Mouse (Mus musculus): ENCODE measurements around the gene Ireb2. TPM values are rescaled to one million over a fixed set of nuclear protein-coding genes. Genes with fewer than 3 reads are reported as not detected.
"Not testable (repeated sequence)": the region's sequence is repeated elsewhere in the genome, so short reads cannot be mapped to it uniquely, and the experiment has no call there.

Ireb2 gene
- polyA plus RNA-seq (2015; fragmentation: Nextera tagmentation; extraction: Ambion mirVana), result 17.7 and 19.6 TPM in 2 replicates

GRCm38 (mm10) chr9:54863363-54864281 is at the start of gene Ireb2:
Gene Ireb2, plus strand, starts transcription at chr9:54863789.
- WGBS, result under 1% methylated on average over 72 of the region's 72 CpGs
- peak within 1 kb of the TSS; percentile 67 for H3K4me2 ChIP-seq (replicated peaks; ENCODE audit: low read depth)
- peaks cover 10% of the 10 kb centered on the region for H3K36me3 ChIP-seq (ENCODE audit: control insufficient read depth, insufficient read depth)
- H3K27ac ChIP-seq (ENCODE audit: low read depth, low read length), result peak within 1 kb of the TSS; percentile 92
- H3K27me3 ChIP-seq (replicated peaks; ENCODE audit: control insufficient read depth, insufficient read depth, low read length), result no peaks in the 10 kb centered on the region
- no peaks in the 10 kb centered on the region; the same call in 1 of the 2 replicates for H3K4me1 ChIP-seq (replicated peaks; ENCODE audit: control insufficient read depth, insufficient read depth, low read length)
- ATAC-seq, result peak; percentile 94
- H3K9me3 ChIP-seq (ENCODE audit: control insufficient read depth), result no peaks in the 10 kb centered on the region
- no peak for TF ChIP-seq CTCF (IDR thresholded peaks at IDR 0.05; ENCODE audit: low read depth)
- peak within 1 kb of the TSS; percentile 99 for H3K9ac ChIP-seq (ENCODE audit: low read depth, low read length)
- H3K4me3 ChIP-seq (ENCODE audit: low read depth, low read length), result peak within 1 kb of the TSS; percentile 76

- H3K9me3 ChIP-seq (ENCODE audit: control insufficient read depth), result no peaks in the 10 kb centered on the region
- H3K4me2 ChIP-seq (replicated peaks; ENCODE audit: low read depth), result no peak overlapping the region
- 53% methylated on average over 10 of the region's 10 CpGs for WGBS
- no peaks in the 10 kb centered on the region for H3K4me1 ChIP-seq (replicated peaks; ENCODE audit: control insufficient read depth, insufficient read depth, low read length)
- no peaks in the 10 kb centered on the region for H3K36me3 ChIP-seq (ENCODE audit: control insufficient read depth, insufficient read depth)
- no peak overlapping the region for H3K9ac ChIP-seq (ENCODE audit: low read depth, low read length)
- H3K27me3 ChIP-seq (replicated peaks; ENCODE audit: control insufficient read depth, insufficient read depth, low read length), result no peaks in the 10 kb centered on the region
- TF ChIP-seq CTCF (IDR thresholded peaks at IDR 0.05; ENCODE audit: low read depth), result no peak
- no peak for ATAC-seq
- H3K4me3 ChIP-seq (ENCODE audit: low read depth, low read length), result no peak overlapping the region
- no peak overlapping the region for H3K27ac ChIP-seq (ENCODE audit: low read depth, low read length)
Measured at GRCm38 (mm10) chr9:54816508-54817201, 46.9 kb upstream of the Ireb2 start.

GRCm38 (mm10) chr9:54821442-54822100 is 42.0 kb upstream of the Ireb2 start:
- no peaks in the 10 kb centered on the region for H3K36me3 ChIP-seq (ENCODE audit: control insufficient read depth, insufficient read depth)
- no peak overlapping the region for H3K4me3 ChIP-seq (ENCODE audit: low read depth, low read length)
- WGBS, result 66% methylated on average over 5 of the region's 5 CpGs
- no peaks in the 10 kb centered on the region for H3K27me3 ChIP-seq (replicated peaks; ENCODE audit: control insufficient read depth, insufficient read depth, low read length)
- no peak for ATAC-seq
- H3K4me1 ChIP-seq (replicated peaks; ENCODE audit: control insufficient read depth, insufficient read depth, low read length), result no peaks in the 10 kb centered on the region
- no peak overlapping the region for H3K4me2 ChIP-seq (replicated peaks; ENCODE audit: low read depth)
- H3K9ac ChIP-seq (ENCODE audit: low read depth, low read length), result no peak overlapping the region
- peak; percentile 89 for TF ChIP-seq CTCF (IDR thresholded peaks at IDR 0.05; ENCODE audit: low read depth)
- H3K9me3 ChIP-seq (ENCODE audit: control insufficient read depth), result no peaks in the 10 kb centered on the region
- no peak overlapping the region for H3K27ac ChIP-seq (ENCODE audit: low read depth, low read length)

GRCm38 (mm10) chr9:54829760-54830159 is 33.8 kb upstream of the Ireb2 start:
- Histone ChIP-seq H3K9me3 (ENCODE audit: control insufficient read depth) (no peaks in the 10 kb centered on the region), H3K27me3 (replicated peaks; ENCODE audit: control insufficient read depth, insufficient read depth, low read length) (no peaks in the 10 kb centered on the region), H3K4me2 (replicated peaks; ENCODE audit: low read depth) (no peak overlapping the region), H3K4me3 (ENCODE audit: low read depth, low read length) (no peak overlapping the region), H3K9ac (ENCODE audit: low read depth, low read length) (no peak overlapping the region), H3K36me3 (ENCODE audit: control insufficient read depth, insufficient read depth) (no peaks in the 10 kb centered on the region), H3K4me1 (replicated peaks; ENCODE audit: control insufficient read depth, insufficient read depth, low read length) (no peaks in the 10 kb centered on the region), H3K27ac (ENCODE audit: low read depth, low read length) (no peak overlapping the region)
- no peak for ATAC-seq
- peak; percentile 62 for TF ChIP-seq CTCF (IDR thresholded peaks at IDR 0.05; ENCODE audit: low read depth)
- 30% methylated on average over 2 of the region's 2 CpGs for WGBS

- no peak for ATAC-seq
- Histone ChIP-seq H3K9ac (ENCODE audit: low read depth, low read length) (no peak overlapping the region), H3K36me3 (ENCODE audit: control insufficient read depth, insufficient read depth) (no peaks in the 10 kb centered on the region), H3K27me3 (replicated peaks; ENCODE audit: control insufficient read depth, insufficient read depth, low read length) (no peaks in the 10 kb centered on the region), H3K4me2 (replicated peaks; ENCODE audit: low read depth) (no peak overlapping the region), H3K4me3 (ENCODE audit: low read depth, low read length) (no peak overlapping the region), H3K9me3 (ENCODE audit: control insufficient read depth) (no peaks in the 10 kb centered on the region), H3K4me1 (replicated peaks; ENCODE audit: control insufficient read depth, insufficient read depth, low read length) (no peaks in the 10 kb centered on the region), H3K27ac (ENCODE audit: low read depth, low read length) (no peak overlapping the region)
- 42% methylated on average over 3 of the region's 3 CpGs for WGBS
- peak; percentile 87 for TF ChIP-seq CTCF (IDR thresholded peaks at IDR 0.05; ENCODE audit: low read depth)
Measured at GRCm38 (mm10) chr9:54830624-54831023, 33.0 kb upstream of the Ireb2 start.

GRCm38 (mm10) chr9:54833831-54834230 is 29.8 kb upstream of the Ireb2 start:
- ATAC-seq, result no peak
- H3K36me3 ChIP-seq (ENCODE audit: control insufficient read depth, insufficient read depth), result no peaks in the 10 kb centered on the region
- no peak overlapping the region for H3K4me2 ChIP-seq (replicated peaks; ENCODE audit: low read depth)
- H3K9me3 ChIP-seq (ENCODE audit: control insufficient read depth), result no peaks in the 10 kb centered on the region
- 68% methylated on average over 1 of the region's 1 CpGs for WGBS
- no peaks in the 10 kb centered on the region for H3K4me1 ChIP-seq (replicated peaks; ENCODE audit: control insufficient read depth, insufficient read depth, low read length)
- TF ChIP-seq CTCF (IDR thresholded peaks at IDR 0.05; ENCODE audit: low read depth), result no peak
- H3K4me3 ChIP-seq (ENCODE audit: low read depth, low read length), result no peak overlapping the region
- H3K9ac ChIP-seq (ENCODE audit: low read depth, low read length), result no peak overlapping the region
- H3K27ac ChIP-seq (ENCODE audit: low read depth, low read length), result no peak overlapping the region
- no peaks in the 10 kb centered on the region for H3K27me3 ChIP-seq (replicated peaks; ENCODE audit: control insufficient read depth, insufficient read depth, low read length)

- not testable (repeated sequence) for H3K36me3 ChIP-seq (ENCODE audit: control insufficient read depth, insufficient read depth); H3K27ac ChIP-seq (ENCODE audit: low read depth, low read length); ATAC-seq; H3K4me3 ChIP-seq (ENCODE audit: low read depth, low read length); H3K9me3 ChIP-seq (ENCODE audit: control insufficient read depth); H3K27me3 ChIP-seq (replicated peaks; ENCODE audit: control insufficient read depth, insufficient read depth, low read length); H3K9ac ChIP-seq (ENCODE audit: low read depth, low read length); H3K4me1 ChIP-seq (replicated peaks; ENCODE audit: control insufficient read depth, insufficient read depth, low read length); H3K4me2 ChIP-seq (replicated peaks; ENCODE audit: low read depth)
- WGBS, result 81% methylated on average over 6 of the region's 6 CpGs
Measured at GRCm38 (mm10) chr9:54835951-54836717, 27.5 kb upstream of the Ireb2 start.

Measured in intestine, postnatal 0 days (tissue).